Mouse (Mus musculus) kidney, postnatal 25 days (tissue): Measurements from ENCODE around the gene Bst2.

Experiments
- DNase-seq, 2 experiments: peaks; one replicate each; pipeline ENCODE4 v3.0.0; 2021; ENCODE audit warnings: mixed read lengths in 2 of 2

Gene Bst2

GRCm38 (mm10) chr8:71516786-71517185 lies 20.5 kb downstream of the Bst2 start:
- peak; percentile 43 to 79 for DNase-seq

GRCm38 (mm10) chr8:71515043-71515442 lies 22.2 kb downstream of the Bst2 start:
- no peak for DNase-seq

GRCm38 (mm10) chr8:71513018-71513754 lies 24.1 kb downstream of the Bst2 start:
- DNase-seq, result peak; percentile 62 to 76

- peak; percentile 68 to 81 for DNase-seq
Measured at GRCm38 (mm10) chr8:71511644-71512043, 25.6 kb downstream of the Bst2 start, which contains the start of gene Plvap. Plvap (minus strand) TSS chr8:71511752.

DNA sequence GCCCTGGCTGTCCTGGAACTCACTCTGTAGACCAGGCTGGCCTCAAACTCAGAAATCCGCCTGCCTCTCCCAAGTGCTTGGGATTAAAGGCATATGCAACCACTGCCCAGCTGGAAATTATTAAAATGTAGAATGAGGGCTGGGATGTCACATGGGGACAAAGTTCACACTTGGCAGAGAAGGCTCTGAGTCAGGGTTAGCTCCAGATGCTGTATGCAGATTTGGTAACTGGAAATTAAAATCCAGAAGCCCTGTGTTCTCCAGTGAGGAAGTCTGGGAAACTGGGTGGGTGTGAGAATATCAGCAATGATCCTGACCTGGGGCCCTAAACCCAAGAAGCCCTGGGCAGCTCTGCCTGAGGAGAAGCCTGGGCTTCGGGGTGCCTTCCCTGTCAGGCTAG lies 27.9 kb downstream of the Bst2 start:
- DNase-seq, result no peak

GRCm38 (mm10) chr8:71507589-71508104 lies 29.6 kb downstream of the Bst2 start:
- DNase-seq, result peak; percentile 78 to 89

DNA sequence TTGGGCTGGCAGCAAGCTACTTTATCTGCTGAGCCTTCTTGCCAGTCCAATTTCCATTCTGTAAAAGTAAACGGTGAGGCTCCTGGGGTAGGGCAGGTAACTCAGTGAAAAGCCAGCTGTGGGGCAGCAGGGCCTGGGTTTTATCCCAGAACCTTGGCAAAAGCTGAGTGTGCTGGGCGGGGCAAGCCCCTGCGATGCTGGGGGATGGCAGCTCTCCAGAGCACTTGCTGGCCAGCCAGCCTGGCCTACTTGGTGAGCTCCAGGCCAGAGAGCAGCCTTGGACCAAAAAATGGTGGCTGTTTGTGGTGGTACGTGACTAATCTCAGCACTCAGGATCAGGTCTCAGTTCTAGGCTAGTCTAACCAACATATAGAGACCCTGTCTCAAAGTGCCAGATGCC lies 31.3 kb downstream of the Bst2 start:
- DNase-seq, result peak in 1 of 2 experiments; percentile 48

DNA sequence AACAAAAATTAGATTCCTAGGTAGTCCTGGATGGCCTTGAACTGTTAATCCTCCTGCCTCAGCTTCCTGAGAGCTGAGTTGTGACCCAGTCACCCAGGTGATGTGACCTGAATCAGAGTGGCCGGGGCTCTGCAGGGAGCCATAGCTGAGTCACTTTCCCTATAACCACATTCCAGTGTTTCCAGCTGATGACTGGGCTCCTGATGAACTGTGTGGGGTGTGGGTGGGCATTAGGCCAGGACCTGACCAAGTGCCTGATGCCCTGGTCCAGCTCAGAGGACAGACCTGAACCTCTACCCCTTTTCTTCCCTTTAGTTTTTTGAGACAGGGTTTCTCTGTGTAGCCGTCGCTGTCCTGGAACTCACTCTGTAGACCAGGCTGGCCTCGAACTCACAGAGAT lies 31.9 kb downstream of the Bst2 start:
- no peak for DNase-seq

- DNase-seq, result no peak
Measured at GRCm38 (mm10) chr8:71504349-71504748, 32.9 kb downstream of the Bst2 start.

DNA sequence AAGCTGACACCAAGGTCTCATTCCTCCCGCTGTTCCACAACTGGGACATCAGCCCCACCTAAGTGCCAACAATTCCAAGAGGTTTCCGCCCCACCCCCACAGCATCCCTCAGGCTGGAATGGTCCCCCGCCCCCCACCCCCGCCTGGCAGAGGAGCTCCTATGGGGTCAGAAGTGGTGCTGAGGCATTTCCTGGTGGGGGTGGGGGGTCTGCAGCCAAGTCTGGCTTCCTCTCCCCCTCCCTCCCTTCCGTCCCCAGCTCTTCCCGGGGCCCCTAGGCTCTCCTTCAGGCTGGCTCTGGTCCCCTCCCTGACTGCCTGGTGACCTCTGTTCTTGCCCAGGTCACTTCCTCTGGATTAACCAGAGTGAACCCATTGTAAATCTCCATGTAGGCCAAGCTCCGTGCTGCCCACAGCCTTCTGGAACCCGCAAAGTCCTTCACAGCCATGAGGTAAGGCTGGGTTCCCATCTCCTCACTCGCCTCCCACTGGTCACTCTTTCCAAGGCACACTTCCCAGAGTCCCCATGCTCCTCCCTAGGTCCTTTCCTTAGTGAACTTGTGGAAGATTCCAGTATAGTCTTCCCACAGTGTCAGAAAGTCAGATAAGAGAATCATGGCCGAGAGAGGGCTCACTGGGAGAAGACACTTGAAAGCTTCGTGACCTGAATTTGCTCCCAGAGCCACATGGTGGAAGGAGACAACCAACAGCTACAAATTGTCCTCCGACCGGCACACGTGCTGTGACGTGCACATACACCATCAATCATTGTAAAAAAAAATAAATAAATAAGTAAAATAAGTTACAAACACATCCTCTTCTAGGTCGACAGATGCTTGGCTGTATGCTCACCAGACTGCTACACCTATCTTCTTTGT lies 38.2 kb downstream of the Bst2 start:
- peak; percentile 86 to 87 for DNase-seq

- DNase-seq, result peak; percentile 72 to 87
Measured at GRCm38 (mm10) chr8:71497881-71498501, 39.3 kb downstream of the Bst2 start.

- DNase-seq, result no peak
Measured at GRCm38 (mm10) chr8:71497077-71497645, 40.1 kb downstream of the Bst2 start.

GRCm38 (mm10) chr8:71496481-71496880 lies 40.8 kb downstream of the Bst2 start:
- DNase-seq, result peak; percentile 96 to 97

DNA sequence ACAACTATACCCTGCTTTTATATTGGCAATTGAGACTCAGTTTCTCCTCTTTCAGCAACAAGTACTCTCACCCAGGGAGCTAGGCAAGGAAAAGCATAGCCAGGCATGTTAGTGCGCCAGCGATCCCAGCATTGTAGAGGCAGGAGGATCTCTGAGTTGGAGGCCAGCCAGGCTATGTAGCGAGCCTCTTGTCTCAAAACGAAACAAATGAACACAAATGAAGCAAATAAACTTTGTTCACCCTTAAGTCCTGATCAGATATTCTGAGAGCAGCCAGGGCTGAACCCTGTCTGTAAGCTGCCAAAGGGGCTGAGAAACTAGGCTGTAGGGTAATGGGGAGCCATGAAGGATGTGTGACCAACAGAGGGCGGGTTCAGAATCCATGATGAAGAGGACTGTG lies 41.4 kb downstream of the Bst2 start:
- DNase-seq, result peak; percentile 58 to 63

DNA sequence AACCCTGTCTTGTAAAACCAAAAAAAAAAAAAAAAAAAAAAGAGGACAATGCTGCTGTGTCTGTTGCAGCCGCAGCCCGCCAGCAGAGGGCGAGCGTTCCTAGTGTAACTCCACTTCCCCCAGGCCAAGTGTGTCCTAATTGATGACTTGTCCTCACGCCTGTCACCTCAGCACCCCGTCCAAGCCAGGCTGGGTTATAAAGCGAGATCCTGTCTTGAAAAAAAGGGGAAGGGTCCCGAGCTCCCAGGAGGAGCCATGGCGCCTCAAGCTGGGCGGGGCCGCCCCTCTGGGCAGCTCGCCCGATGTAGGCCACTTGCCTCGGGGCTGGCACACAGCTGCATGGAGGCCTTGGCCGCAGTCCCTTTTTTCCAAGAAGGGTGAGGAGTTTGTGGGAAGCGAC lies 42.2 kb downstream of the Bst2 start:
- DNase-seq, result peak; percentile 89 to 94

DNA sequence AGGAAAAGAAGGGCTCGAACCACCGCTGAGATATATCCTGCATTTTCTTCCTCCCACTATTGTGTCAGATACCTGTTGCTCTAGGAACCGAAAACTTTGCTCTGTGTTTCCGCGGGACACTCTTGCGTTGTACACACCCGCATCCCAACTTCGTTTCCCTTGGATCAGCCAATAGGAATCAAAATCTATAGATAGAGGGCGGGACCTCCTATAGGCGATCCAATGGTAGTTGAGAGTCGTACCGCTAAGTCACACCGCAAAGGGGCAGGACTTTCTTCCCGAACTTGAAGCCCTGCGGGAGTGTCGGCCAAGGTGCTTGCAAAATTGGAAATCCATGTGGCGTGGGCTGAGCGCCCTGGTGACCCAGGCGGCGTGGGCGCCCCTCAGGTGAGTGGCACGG lies 48.8 kb downstream of the Bst2 start:
- DNase-seq, result peak; percentile 85 to 92

- peak; percentile 89 to 94 for DNase-seq
Measured at GRCm38 (mm10) chr8:71487691-71488445, 49.4 kb downstream of the Bst2 start, which contains the start of gene Gtpbp3. Gtpbp3 (plus strand) TSS chr8:71488103.

DNA sequence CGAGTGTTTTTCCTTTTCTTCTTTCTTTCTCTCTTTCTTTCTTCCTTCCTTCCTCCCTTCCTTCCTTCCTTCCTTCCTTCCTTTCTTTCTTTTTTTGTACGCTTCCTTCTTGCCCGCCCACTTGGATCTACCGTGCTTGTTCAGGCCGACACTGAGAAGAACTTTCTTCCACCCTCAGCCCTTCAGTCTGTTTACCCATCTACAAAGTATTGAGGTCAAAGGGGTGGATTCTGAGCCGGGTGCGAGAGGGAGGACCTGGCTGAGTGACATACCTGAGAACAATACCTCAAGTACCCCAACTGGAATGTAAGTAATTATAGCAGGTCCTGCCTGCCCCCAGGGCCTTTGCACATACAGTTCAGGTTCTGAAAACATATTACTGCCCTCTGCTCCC lies 51.1 kb downstream of the Bst2 start:
- no peak for DNase-seq

GRCm38 (mm10) chr8:71485142-71486135 lies 51.8 kb downstream of the Bst2 start, which contains the start of gene Ano8:
Ano8 (minus strand) TSS chr8:71485963.
- peak; percentile 89 to 95 for DNase-seq

DNA sequence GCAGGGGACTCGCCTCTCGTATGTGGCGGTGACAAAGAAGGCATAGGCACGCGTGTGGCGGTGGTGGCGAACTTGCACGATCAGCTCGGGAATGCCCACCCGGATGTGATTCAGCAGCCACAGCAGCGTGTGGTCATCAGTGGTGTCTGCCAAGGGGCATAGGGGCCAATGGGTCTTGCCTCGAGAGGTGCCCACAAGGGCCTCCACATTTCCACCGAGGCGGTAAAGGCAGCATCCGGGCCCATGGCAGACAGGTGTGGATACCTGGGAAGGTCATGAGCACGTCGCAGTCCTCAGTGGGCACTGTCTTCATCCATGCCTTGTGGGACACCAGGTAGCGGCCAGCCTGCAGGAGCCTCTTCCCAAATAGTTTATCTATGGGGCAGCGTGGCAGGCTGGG lies 52.5 kb downstream of the Bst2 start:
- no peak for DNase-seq
